Mouse (Mus musculus) spleen, postnatal 14 days (tissue): ENCODE measurements around the gene Ect2l.
A peak's percentile ranks its signal among the peaks of the same experiment; 100 is the strongest.

Experiments
- DNase-seq, 2 experiments: peaks; one replicate each; pipeline ENCODE4 v3.0.0; 2021 to 2022; ENCODE audit warnings: low spot score in 2 of 2

Gene Ect2l

DNA sequence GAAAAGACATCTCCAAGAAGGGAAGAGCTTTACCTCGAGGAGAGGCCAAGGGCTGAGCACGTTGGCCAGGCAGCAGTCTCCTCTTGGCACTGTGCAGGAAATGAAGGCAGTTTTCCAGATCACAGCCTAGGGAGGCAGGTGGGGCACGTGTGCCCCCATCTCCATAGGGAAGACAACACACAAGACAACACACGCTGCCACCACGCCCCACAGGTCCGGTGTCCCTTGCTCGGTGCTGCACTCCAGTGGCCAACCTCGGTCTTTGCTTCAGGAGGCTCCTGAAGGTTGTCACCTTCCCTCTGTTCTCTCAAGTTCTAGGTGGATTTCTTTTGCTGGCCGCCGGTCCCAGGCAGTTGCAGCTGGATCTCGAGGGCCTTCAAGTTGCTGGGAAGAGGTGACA is at the start of gene Ect2l:
Gene Ect2l (minus strand): TSS at position 165 of the 400 bp plus-strand sequence.
- peak in 1 of 2 experiments; percentile 5 for DNase-seq

DNA sequence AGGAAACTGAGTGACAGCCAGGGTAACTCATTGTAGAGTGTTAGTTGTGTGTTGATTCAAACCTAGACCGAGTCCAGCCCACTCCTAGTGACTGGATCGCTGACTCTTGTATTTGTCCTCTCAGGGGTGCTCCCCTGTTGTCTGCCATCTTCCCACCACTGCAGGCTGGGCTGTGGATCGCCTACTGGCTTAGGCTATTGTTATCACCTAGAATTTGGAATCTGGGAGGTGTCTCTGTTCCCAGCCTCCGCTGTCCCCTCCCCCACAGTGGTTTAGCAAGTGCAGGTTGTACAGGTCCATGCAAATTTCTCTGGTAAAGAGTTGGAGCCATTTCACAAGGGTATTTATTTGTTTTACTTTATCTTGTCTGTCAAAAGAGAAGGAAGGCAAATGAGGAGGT is 40.7 kb upstream of the Ect2l start:
- DNase-seq = no peak

DNA sequence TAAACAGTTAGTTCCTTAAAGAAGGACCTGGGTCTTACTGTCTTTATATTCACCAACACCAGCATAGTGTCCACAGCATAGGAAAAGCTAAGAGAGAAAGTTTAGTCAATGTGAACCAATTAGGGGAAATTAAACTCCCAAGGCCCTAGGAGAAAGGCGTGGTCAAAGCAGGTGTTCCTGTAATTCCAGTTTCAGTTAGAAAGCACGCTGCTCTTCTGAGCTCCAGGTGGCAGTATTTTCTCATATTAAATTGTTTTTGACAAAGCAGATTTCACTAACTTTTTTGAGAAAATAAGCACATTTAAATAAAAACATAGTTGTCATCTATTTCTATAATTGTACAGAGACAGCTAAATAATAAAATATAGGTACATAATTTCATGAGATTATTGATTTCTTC is 32.9 kb upstream of the Ect2l start:
- no peak for DNase-seq

DNA sequence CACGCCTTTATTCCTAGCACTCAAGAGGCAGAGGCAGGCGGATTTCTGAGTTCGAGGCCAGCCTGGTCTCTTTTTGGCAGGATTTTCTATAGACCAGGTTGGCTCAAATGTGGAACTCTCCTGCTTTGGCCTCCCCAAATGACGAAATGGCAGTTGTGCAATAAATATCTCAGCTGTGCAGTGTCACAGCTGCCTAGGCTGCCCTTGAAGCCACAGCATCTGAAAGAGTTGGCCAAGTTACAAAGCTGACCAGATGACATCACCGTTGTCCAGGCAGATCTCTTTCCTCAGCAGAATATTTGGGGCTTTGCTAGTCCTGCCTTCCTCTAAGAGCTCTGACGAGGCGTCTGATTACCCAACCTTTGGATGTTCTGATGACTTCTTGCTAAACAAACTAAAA is 26.5 kb upstream of the Ect2l start:
- DNase-seq = no peak

DNA sequence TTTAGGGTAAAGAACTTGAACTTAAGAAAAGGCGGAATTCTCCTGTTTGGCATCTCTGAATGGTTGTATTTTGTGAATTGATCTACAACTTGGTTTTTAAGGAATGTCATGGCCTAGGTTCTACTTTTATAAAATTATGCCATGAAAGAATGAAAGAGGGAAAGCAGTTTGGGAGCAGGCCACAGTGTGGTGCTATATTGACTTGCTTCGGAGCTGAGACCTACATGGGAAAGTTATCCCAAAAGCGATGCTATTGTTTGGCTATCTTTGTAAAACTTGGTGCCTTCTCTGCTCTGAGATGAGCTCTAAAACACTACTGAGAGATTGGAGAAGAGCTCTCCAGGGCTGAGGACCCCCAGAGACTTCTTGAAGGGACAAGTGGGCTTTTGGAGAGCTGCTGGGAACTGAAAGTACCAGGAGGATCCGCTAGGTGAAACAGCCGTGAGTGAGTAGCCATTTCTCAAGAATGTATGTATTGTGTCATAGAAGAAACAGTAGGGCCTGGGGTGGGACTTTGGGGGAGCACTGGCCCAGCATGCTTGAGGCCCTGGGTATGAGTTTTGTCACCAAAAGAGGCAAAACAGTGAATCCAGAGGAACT is 25.7 kb upstream of the Ect2l start:
- DNase-seq = no peak

DNA sequence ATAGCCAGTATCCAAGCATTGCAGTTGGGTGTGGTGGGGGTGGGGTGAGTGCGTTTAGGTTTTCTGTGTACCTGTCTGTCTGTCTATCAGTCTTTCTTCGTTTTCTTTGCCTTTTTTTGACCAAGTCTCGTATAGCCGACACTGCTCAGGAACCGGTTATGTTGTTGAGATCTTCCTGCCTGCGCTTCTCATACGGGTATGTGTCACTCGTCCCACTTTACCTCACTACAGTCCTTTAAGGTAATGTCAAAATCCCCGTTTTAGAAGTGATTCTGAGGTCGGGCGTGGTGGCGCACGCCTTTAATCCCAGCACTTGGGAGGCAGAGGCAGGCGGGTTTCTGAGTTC is 24.7 kb upstream of the Ect2l start:
- DNase-seq = no peak

DNA sequence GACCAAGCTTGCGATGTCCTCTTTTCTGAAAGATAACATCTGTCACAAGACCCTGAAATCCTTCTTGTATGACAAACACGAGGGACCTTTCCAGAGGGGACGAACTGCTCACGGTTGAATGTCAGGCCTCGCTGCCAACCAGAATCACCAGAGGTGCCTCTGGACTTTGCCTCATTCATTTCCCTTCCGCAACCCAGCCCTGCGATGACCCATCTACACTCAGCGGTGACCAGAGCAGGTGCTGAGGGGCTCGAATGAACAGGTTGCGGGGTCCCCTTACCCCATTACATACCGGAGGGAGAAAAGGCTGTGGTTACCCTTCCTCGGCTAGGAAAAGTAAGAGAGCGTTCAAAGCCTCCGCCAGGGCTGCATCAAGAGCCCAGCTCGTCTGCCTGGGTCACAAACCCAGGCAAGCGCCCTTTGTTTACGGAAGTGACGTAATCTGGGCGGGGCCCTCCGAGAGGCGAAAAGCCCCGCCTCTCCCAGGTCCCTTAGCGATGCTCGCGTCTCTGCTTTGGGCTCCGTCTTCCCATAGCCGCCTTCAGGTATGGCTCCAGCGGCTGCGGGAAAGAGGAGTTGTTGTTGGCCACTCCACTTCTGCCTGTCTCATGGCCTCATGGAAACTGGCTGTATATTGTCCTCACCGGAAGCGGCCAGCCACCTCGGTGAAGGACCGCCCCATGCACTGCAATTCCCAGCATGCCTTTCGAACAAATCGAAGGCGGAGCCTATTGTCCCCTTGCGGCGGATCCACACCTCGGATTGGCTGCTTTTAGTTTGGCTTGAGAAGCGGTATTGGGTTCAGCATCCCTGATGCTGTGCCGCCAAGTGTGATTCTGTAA is 24.1 kb upstream of the Ect2l start, which contains the start of gene Ccdc28a:
Gene Ccdc28a (minus strand): TSS at position 439 of the 842 bp plus-strand sequence.
- DNase-seq = peak; percentile 81 to 92

DNA sequence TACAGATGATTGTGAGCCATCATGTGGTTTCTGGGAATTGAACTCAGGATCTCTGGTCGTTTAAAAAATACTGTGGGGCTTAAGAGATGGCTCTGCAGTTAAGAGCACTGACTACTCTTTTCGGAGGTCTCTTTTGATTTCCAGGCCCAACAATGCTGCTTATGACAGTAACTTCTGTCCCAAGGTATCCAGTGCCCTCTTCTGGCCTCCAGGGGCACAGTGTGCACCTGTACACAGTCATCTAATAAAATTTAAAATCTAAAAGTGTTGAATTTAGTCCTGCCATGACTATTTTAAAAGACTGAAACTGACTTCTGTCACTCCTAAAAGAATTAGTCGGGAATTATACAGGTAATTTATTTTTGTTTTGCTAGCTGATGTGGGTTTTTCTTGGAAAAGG is 23.2 kb upstream of the Ect2l start:
- DNase-seq = no peak

DNA sequence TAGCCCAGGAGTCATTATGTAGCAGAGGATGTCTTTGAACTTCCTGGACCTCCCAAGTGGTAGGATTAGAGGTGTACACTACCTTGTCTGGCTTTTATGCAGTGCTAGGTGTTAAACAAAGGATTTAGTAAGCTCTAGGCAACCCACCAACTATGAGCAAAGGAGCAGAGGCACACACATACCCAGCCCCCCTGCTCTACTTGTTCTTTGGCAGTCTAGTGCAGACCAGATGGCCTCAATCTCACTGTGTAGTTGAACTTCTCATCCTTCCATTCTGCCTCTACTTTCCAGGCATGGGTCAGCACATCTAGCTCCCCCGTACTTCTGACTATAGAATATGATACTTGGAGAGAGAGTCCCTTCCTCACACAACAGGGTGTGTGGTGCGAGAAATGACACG is 13.7 kb upstream of the Ect2l start:
- no peak for DNase-seq

DNA sequence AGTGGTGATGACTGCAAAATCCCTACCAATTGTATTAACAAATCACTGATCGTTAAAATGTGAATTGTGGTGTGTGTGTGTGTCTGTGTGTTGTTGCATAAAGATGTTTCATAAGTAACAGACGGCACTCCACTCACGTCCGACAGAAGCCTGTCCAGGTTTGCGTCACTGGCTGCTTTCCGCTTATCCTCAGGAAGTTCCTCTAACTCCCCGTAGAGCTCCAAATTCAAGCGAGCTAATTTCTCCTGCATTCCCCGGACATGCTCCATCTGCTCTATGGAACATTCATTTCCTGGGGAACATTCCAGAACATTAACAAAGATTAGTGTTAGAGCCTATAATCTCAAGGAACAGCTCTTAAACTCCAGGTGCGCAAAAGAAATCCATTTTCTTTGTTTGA is 8.7 kb upstream of the Ect2l start:
- no peak for DNase-seq

DNA sequence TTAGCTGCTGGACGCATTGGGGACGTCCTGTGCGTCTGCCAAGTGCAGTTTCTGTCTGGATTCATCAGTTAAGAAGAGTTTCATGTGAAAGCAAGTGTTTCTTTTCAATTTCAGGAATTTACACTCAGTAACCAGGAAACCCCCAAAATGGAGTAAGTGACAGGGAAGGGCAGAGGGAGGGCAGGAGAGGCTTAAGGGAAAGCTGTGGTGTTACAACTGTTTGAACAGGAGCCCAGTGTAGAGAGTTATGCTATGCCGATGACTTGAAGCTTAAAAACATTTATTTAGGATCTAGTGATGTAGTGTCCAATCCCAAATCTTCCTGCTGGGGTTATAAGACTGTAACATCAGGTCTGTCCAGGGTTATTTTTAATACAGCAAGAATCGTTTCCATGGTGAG is 3.4 kb upstream of the Ect2l start:
- no peak for DNase-seq

DNA sequence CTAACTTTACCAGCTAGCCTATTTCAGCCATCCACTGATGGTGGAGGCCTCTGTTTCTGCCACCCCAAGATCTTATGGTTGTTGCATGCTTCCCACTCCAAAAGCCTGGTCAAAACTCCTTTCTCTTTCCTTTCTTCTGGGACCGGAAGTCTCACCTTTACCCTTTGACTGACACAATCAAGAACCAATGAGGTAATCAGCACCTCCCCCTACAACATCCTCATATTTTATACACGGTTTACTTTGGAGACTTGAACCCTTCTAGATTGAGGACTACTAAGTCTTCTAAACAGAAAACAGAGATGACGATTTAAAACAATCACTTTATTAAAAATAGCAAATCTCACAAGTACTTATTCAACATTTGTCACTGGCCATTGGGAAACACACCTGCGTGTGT is 2.7 kb upstream of the Ect2l start:
- no peak for DNase-seq

DNA sequence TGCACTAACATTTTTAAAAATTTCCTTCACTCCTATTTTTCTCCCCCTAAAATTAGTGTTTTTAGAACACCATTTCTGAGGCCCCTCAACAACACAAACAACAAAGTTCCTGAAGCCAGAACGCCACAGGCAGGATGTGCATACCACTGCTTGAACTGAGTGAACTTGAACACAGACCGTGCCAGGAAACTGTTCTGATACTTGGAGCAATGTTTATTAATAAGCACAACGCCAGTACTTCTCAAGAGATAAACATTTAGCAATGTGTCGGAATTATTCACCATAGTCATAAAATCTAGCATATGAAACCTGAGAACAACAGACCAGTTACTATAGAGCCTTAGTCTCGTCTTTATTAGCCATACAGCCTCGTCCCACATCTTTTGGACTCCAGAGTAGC is 571 bp downstream of the Ect2l start:
- DNase-seq = no peak

DNA sequence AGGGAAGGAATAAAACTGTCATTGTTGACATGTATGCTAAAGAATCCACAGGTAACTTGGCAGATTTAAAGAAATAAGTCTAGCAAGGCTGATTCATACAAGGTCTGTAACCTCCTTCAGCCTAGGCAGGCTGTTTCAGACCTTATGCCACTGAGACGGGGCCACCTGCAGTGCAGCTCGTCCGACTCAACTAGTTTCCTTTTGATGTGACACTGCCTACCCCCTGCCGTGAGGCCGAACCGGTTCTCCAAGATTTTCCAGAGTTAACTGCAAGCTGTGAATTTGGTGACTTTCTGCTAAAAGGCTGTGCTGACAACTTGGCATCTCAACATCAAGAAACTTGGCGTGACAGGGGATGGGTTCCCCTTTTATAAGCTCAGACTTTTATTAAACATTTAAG is 6.6 kb downstream of the Ect2l start:
- DNase-seq = no peak

DNA sequence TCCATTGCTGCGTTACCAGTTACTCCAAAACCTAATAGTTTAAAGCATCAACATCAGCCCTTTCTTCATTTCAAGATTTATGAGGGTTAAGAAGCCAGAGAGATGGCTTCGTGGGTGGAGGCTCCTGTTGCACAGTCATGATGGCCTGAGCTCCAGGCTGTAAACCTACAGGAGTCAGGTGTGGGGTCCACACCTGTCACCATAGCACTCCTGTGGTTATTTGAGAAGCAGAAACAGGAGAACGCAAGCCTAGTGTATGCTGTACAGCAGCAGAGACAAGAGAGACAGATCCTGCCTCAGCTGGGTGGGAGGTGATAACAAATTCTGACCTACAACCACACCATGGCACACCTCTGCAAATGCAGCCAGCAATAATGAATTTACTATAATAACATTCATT is 8.3 kb downstream of the Ect2l start:
- no peak for DNase-seq

DNA sequence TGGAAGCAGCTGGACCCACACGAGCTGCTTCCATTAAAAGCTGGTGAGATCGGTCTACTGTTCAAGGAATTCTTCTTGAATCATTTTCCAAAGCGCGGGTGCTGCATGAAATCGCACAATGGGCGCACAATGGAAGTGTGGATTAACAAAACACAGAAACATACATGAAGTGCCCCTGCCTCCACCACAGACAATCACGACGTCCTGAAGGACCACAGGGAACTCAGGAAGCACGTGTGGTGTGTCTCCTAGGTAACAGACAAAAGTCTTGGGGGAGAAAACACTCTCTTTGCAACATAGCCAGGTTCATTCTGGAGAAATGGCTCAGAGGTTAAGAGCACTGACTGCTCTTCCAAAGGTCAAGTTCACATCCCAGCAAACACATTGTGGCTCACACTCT is 10.0 kb downstream of the Ect2l start:
- DNase-seq = no peak

DNA sequence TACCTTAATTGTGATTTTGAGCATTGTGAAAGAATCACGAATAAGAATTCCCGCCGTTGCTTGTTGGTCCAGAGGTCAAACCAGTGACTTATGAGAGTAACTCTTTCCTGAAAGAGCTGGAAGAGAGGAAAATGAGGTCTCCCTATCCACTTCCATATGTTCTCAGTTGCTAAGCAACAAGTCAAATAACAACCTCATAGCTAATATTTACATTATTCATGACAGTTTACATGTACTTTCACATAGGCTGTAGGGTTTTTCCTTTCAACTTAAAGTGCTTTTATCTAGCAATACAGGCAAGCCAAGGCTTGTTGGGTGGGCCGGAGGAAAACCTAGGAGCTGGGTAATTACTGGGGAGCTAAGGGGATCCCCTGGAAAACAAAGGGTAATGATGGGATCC is 10.8 kb downstream of the Ect2l start:
- DNase-seq = no peak

DNA sequence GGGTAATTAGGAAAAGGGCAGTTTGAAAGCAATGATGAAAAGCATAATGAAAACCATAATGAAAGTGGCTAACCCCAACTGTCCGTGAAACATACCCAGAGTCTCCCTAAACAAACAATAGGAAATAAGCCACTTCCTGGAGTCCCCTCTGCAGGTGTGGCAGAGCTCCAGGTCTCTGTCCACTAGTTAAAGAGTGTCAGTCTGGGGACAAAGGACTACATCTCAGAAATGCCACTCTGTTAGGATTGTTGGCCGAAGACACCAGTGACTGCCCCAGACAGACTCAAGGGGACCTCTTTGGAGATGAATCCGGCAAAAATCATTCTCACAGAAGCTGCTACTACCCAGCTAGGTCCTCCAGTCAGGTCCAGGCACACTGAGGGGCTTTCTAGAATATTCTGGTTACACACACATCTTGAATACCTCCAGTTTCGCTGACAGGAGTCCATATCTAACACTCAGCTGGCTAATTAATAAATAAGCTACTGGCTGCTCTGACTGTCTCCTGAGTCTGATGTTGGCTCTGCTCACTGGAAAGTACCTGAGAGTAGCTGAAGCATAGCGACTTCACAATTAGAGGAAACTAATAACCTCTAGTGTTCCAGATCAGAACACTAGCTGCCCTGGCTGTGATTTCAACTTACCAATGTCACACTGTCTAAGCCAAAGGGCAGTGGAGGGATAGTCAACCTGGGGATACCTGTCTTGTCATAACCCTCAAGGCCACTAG is 12.2 kb downstream of the Ect2l start:
- DNase-seq = no peak

DNA sequence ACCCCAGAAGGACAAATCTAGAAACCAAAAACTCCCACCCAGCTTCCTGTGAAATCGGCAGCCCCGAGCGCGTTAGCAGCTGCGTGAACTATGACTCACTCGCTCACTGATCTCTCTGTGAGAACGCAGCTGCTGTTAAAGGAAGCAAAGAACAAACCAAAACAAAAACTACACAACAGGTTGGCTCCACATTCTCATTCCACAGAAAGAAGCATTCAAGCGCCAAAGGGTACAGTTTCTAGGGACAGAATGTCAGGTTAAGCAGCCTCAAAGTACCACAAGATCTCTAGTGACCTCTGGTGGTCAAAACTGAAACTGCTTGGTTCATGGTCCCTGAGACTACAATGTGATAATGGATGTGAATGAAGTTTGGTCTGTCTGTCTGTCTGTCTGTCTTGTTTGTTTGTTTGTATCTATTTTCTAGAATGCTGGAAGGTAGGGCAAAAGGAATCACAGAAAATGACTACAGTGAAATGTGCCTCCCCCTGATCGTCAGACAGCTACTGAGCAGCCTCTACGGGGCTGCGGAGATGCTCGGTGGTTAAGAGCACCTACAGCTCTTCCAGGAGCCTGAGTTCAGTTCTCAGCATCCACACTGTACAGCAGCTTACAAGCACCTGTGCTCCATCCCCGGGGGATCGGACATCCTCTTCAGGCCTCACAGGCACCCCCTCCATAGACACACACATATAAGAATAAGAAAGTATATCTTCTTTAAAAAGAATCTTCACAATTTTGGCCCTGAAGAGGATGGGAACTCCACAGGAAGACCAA is 13.3 kb downstream of the Ect2l start:
- DNase-seq = peak in 1 of 2 experiments; percentile 50

DNA sequence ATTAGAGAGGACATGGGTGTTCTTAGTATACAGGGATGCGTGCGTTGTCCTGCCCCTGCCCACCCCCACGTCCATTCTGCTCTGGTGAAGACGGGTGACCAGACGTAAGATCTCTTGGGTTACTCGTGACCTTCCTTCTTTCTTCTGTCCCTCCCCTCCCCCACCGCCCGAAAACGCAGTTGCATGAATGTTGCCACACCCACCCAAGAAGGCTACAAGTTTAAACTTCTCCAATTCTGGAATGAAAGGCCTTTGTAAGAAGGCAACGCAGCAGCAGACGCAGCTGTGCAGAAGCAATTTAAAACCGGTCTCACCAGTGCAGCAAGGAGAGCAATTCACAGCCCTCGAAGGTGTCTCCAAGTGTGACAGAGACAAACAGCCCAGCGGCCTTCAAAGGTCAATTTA is 16.0 kb downstream of the Ect2l start:
- no peak for DNase-seq

DNA sequence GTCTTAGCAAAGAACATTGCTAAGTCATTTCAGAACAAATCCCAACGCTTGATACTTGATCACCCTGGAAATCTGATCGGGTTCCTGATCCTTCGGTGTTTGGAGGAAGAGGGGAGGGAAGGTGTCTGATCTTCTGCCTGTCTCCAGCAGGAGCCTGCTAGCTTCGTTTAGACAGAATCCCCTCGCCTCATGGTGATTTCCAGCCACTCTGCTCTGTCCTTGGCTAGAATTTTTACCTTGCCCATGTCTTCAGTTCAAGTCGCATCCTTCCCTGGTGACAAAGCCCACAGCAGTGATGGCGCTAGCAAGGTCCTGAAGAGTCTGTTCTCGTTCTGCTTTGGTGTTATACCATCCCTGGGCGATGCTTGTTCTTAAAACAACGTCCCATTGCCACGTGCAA is 16.5 kb downstream of the Ect2l start:
- no peak for DNase-seq

DNA sequence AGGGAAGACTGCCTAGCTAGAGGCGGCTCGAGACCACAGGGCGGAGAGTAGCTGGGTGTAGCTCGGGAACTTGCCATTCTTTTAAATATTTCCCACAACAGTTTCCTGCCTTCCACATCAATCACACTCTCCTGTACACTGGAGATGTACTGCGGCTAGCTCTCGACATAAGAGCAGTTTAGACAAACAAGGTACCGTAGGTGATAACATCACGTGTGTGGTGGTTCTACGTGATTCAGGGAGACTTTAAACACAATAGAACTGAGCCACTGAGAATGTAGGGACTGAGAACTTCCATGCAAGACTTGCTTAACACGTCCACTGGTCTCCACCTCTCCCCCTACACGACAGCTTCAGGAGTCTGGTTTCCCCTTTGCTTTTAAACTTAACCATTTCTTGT is 17.5 kb downstream of the Ect2l start:
- DNase-seq = no peak
